Mouse (Mus musculus) cerebellum, postnatal 14 days (tissue): Measurements from ENCODE around the gene Hsd3b2.
"Not testable (repeated sequence)": the region's sequence is repeated elsewhere in the genome, so short reads cannot be mapped to it uniquely, and the experiment has no call there.

Experiments used
- DNase-seq, 2 experiments: peaks; one replicate each; pipeline ENCODE4 v3.0.0; 2021; ENCODE audit warnings: mixed read lengths in 2 of 2

Gene Hsd3b2

DNA sequence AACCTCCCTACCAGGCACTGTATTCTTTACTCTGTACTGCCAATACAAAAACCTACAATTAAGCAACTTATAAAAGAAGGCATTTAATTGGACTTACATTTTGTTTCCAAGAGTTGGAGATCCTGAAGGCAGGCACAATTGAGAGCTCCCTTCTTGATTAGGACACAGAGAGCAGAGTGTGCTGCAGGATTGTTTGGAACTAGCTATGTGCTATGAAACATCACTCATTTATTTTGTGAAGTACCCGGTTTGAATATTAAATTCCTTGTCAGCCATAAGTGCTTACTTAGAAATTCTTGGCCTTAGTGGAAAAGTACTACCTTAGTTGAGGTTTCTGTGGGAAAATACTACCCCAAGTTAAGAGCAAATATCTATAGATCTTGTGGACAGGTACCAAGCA lies at the start of gene Hsd3b2:
Gene Hsd3b2, minus strand, starts transcription at position 168 of the 400 bp plus-strand sequence.
- DNase-seq: no peak

GRCm38 (mm10) chr3:98764155-98764554 lies 39.8 kb upstream of the Hsd3b2 start:
- DNase-seq: no peak

DNA sequence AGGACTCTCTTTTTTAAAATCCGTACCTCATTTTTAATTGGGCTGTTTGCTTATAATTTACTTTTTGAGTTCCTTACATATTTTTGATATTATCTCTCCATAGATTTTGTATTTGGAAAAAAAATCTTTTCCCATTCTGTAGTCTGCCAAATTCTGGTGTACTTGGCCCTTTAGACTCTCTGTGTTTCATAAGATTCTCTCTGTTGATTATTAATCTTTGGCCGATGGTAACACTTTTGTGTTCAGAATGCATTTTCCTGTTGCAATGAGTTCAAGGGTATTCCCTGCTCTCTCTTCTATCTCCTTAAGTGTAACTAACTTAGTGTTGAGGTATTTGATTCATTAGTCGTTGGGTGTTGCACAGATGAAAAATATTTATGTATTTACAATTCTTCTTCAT lies 32.5 kb upstream of the Hsd3b2 start:
- no peak for DNase-seq

GRCm38 (mm10) chr3:98752171-98752570 lies 27.8 kb upstream of the Hsd3b2 start:
- DNase-seq: no peak

DNA sequence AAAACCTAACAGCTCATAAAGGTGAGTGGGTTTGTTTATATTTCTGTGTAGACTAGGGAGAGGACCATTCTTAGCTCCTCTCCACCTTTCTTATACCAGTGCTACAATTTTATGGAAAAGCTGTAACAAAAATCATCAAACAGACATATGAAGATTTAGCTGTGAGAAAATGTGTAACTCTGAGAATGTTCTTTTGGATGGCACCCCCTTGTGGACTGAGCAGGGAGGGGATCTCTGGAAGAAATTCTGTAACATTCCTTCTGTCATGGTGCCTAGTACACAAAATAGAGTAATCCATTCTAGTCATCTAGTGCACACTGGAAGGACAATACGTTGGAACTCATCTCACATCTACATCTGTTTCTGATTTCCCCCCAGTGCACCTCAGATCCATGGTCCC lies 16.7 kb upstream of the Hsd3b2 start:
- not testable (repeated sequence) for DNase-seq

- DNase-seq: no peak
Measured at GRCm38 (mm10) chr3:98734340-98734739, 10.0 kb upstream of the Hsd3b2 start.

DNA sequence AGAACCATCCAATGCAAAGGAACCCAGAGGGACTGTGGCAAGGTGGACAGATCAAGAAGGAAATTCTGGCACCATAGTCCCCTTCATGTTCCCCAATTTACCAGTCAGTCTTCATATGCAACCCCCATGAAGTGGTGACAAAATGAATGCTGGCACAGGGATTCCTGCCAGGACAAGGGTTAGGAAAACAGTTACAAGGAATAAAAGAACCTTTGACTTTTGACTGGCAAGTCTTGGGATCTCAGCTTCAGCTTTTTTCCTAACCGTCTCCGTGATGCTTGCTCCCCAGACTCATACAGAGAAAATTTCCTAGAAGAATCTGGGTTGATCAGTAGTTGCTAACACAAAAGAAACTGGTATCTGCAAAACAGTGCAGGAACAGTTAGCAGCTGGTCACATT lies 9.4 kb upstream of the Hsd3b2 start:
- DNase-seq: no peak

- DNase-seq: no peak
Measured at GRCm38 (mm10) chr3:98726281-98726680, 1.9 kb upstream of the Hsd3b2 start.

DNA sequence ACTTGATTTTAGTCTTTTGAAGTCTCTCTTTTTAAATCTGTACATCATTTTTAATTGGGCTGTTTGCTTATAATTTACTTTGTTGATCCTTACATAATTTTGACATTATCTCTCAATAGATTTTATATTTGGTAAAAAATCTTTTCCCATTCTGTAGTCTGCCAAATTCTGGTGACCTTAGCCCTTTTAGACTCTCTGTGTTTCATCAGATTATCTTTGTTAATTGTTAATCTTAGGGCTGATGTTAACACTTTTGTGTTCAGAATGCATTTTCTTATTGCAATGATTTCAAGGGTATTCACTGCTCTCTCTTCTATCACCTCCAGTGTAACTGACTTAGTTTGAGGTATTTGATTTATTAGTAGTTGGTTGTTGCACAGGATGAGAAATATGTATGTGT lies 3.6 kb downstream of the Hsd3b2 start:
- DNase-seq: no peak

- DNase-seq: no peak
Measured at GRCm38 (mm10) chr3:98682401-98682800, 41.9 kb downstream of the Hsd3b2 start.

GRCm38 (mm10) chr3:98680786-98681185 lies 43.6 kb downstream of the Hsd3b2 start:
- DNase-seq: no peak
